Mouse (Mus musculus) lung, postnatal 0 days (tissue): ENCODE measurements around the gene Itga9. TPM values are rescaled to one million over a fixed set of nuclear protein-coding genes. Genes with fewer than 3 reads are reported as not detected.
A peak's percentile ranks its signal among the peaks of the same experiment; 100 is the strongest.

ENCODE experiments used
- ATAC-seq: fragments of 200-750 bp; cut with Nextera tagmentation; 2 replicates; pipeline ENCODE4 v1.8.0; 2017; ENCODE audit warnings: moderate library complexity
- DNase-seq: peaks from one replicate; pipeline ENCODE4 v3.0.0-alpha.2; 2016; ENCODE audit warnings: low spot score
- H3K27ac ChIP-seq: fragments of 300-500 bp; sonication (generic); 2 replicates; pipeline ENCODE4 v1.5.1; 2014; ENCODE audit warnings: antibody characterized with exemption, mild to moderate bottlenecking, low read length, mixed read lengths
- H3K27me3 ChIP-seq: fragments of 300-500 bp; sonication (generic); replicated peaks from 2 replicates; pipeline ENCODE4 v1.6.1; 2014; ENCODE audit warnings: low read length, mixed read lengths; ENCODE audit not compliant: insufficient read depth
- H3K36me3 ChIP-seq: fragments of 300-500 bp; sonication (generic); 2 replicates; pipeline ENCODE4 v1.6.1; 2014; ENCODE audit warnings: low read length, mixed read lengths; ENCODE audit not compliant: insufficient read depth
- H3K4me1 ChIP-seq: fragments of 300-500 bp; sonication (generic); 2 replicates; pipeline ENCODE4 v1.6.1; 2014; ENCODE audit warnings: antibody characterized with exemption, low read depth, low read length, mixed read lengths; ENCODE audit not compliant: insufficient read depth
- H3K4me2 ChIP-seq: fragments of 300-500 bp; sonication (generic); replicated peaks from 2 replicates; pipeline ENCODE4 v1.6.1; 2014; ENCODE audit warnings: low read depth, mild to moderate bottlenecking, low read length, moderate library complexity, mixed read lengths
- H3K4me3 ChIP-seq: fragments of 300-500 bp; sonication (generic); 2 replicates; pipeline ENCODE4 v1.5.1; 2014; ENCODE audit warnings: low read depth, low read length
- H3K9ac ChIP-seq: fragments of 300-500 bp; sonication (generic); replicated peaks from 2 replicates; pipeline ENCODE4 v1.6.1; 2014; ENCODE audit warnings: low read depth, mild to moderate bottlenecking
- H3K9me3 ChIP-seq: fragments of 300-500 bp; sonication (generic); 2 replicates; pipeline ENCODE4 v1.6.1; 2016; ENCODE audit warnings: low read length, mixed read lengths
- CTCF ChIP-seq: IDR thresholded peaks from 2 replicates; pipeline ENCODE4 v1.5.1; 2016; ENCODE audit warnings: antibody characterized with exemption, mild to moderate bottlenecking
- EP300 ChIP-seq: IDR thresholded peaks from 2 replicates; pipeline ENCODE4 v1.6.1; 2016; ENCODE audit warnings: antibody characterized with exemption, mild to moderate bottlenecking, control low read depth
- WGBS: fragments of 180-500 bp; shearing (Covaris S2); extraction: QIAGEN DNeasy Blood & Tissue Kit; methylation state at CpG from one replicate; pipeline ENCODE4 v1.1.7; 2014; 5-methylcytosine and 5-hydroxymethylcytosine counted together
- polyA plus RNA-seq: library from polyadenylated mRNA; unstranded; fragments of >200 nt; fragmentation: Nextera tagmentation; extraction: Ambion mirVana; gene quantifications from 2 replicates; pipeline ENCODE4 v1.2.1, GENCODE M21; 2015

The Itga9 gene
- polyA plus RNA-seq, 1 experiment from 2014 or later: 24.2 TPM

DNA sequence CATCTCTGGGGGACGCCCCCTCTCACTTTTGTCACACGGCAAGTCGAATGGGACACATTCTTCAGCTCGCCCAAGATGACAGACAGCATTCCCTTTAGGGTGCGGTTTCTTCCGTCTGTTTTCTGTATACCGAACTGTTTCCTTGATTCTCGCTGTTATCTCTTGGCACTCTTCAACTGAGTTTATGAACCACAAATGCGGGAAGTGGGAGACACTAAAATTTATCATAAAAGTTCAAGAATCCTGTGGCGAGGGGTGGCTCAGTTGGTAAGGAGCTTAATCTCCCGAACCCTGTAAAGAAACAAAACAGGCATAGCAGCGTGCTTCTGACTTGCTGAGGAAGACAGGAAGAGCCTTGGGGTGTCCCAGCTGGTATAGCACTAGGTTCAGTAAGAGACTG lies 337.9 kb downstream of the Itga9 start:
- Histone ChIP-seq H3K4me3 (no peak overlapping the region), H3K9me3 (no peaks in the 10 kb centered on the region), H3K27ac (peak overlapping the region; percentile 68), H3K9ac (no peak overlapping the region), H3K4me2 (peak overlapping the region; percentile 22; the same call in 1 of the 2 replicates), H3K27me3 (no peaks in the 10 kb centered on the region), H3K4me1 (peaks cover 24% of the 10 kb centered on the region), H3K36me3 (no peaks in the 10 kb centered on the region)
- DNase-seq (no peak), ATAC-seq (peak; percentile 46)
- 23% methylated on average over 12 of the region's 12 CpGs for WGBS
- TF ChIP-seq EP300 (peak; percentile 85), CTCF (no peak)

DNA sequence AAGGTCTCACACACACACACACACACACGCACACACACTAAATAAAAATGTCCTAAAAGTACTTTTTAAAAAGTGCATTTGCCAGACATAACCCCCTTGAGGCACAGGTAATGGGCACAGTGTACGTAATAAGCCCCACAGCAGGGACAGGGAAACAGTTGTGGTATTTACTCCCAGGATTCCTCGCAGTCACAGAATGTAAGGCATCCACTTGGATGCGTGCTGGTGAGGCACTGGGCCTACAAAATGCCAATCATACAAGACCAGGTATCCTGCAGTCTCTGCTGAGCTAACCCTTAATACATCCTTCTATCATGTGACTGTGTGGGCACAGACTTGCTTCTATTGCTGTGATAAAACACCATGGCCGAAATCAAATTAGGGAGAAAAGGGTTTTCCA lies 342.0 kb downstream of the Itga9 start:
- H3K4me3 ChIP-seq: no peak overlapping the region
- no peak overlapping the region for H3K9ac ChIP-seq
- H3K9me3 ChIP-seq: no peaks in the 10 kb centered on the region
- WGBS: 70% methylated on average over 5 of the region's 5 CpGs
- H3K36me3 ChIP-seq: no peaks in the 10 kb centered on the region
- DNase-seq: no peak
- no peak overlapping the region for H3K4me2 ChIP-seq
- no peaks in the 10 kb centered on the region for H3K27me3 ChIP-seq
- peak overlapping the region; percentile 84; the same call in 1 of the 2 replicates for H3K27ac ChIP-seq
- peaks cover 36% of the 10 kb centered on the region for H3K4me1 ChIP-seq
- TF ChIP-seq CTCF (no peak), EP300 (peak; percentile 94)
- peak; percentile 34 for ATAC-seq

DNA sequence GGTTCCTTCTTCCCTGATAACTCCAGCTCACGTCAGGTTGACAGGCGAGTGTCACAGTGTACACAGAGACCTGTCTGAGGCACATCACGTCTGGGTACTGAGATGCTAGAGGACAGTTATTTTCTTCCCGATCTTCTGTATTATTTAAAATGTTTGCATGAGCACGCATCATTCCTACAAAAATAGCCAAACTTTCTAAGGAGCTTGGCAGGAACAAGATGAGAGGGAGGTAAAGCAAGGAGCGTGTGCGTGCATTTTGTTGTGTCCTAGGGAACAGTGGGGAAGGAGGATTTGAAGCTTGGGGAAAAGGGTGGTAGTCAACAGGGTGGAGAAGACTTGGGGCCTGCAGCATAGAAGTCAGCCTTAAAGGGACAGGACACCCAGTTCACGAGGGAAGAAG lies 342.6 kb downstream of the Itga9 start:
- 74% methylated on average over 8 of the region's 8 CpGs for WGBS
- Histone ChIP-seq H3K9ac (no peak overlapping the region), H3K36me3 (no peaks in the 10 kb centered on the region), H3K27ac (peak overlapping the region; percentile 84), H3K4me1 (peaks cover 30% of the 10 kb centered on the region; the same call in 1 of the 2 replicates), H3K4me3 (no peak overlapping the region), H3K4me2 (no peak overlapping the region), H3K9me3 (no peaks in the 10 kb centered on the region), H3K27me3 (no peaks in the 10 kb centered on the region)
- no peak for DNase-seq
- no peak for TF ChIP-seq EP300
- no peak for TF ChIP-seq CTCF
- no peak for ATAC-seq

DNA sequence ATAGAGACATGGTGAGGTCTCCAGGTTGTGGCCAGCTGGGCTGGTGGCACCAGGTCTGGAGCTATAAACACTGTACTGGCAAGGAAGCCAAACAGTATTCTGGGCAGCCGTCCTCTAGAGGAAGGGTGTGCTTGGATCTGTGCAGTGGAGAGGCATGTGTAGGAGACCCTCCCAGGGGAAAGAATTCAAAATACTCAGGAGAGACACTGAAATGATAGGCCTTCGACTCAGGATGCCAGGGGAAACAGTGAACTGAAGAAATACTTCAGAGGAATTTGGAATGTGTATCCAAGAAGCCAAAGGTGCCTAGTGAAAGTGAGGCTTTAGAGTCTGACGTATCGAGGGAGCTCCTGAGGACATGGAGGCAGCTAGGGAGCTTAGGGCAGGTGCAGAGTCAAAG lies 343.2 kb downstream of the Itga9 start:
- Histone ChIP-seq H3K27ac (peak overlapping the region; percentile 84), H3K4me3 (no peak overlapping the region), H3K9me3 (no peaks in the 10 kb centered on the region), H3K27me3 (no peaks in the 10 kb centered on the region), H3K36me3 (no peaks in the 10 kb centered on the region), H3K9ac (no peak overlapping the region), H3K4me2 (no peak overlapping the region), H3K4me1 (peaks cover 28% of the 10 kb centered on the region; the same call in 1 of the 2 replicates)
- TF ChIP-seq EP300 (peak; percentile 91), CTCF (no peak)
- ATAC-seq (peak; percentile 23; the same call in 1 of the 2 replicates), DNase-seq (no peak)
- 44% methylated on average over 4 of the region's 4 CpGs for WGBS

DNA sequence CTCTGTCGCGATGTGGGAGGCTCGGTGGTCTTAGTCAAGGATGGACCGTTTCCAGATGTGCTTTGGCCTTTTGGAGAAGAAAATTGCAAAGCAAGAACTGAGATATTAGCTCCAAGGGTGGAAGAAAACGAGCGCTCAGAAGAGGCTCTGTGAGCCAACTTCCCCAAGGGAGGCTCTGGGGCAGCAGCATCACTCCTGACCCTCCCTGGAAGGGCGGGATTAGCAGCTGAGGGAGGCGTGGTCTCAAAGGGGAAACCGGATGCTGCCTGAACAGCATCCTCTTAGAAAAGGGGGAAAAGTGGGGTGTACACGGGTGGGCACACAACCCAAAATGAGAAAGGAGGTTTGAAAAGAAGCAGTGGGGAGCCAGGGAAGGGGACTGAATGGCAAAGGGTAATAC lies 343.6 kb downstream of the Itga9 start:
- DNase-seq (no peak), ATAC-seq (no peak)
- Histone ChIP-seq H3K36me3 (no peaks in the 10 kb centered on the region), H3K27ac (peak overlapping the region; percentile 84), H3K9me3 (no peaks in the 10 kb centered on the region), H3K27me3 (no peaks in the 10 kb centered on the region), H3K4me3 (no peak overlapping the region), H3K9ac (no peak overlapping the region), H3K4me2 (no peak overlapping the region), H3K4me1 (peaks cover 28% of the 10 kb centered on the region; the same call in 1 of the 2 replicates)
- WGBS: 66% methylated on average over 10 of the region's 10 CpGs
- no peak for TF ChIP-seq EP300
- TF ChIP-seq CTCF: no peak

Other genes with a start within 250 kb of the Itga9 start
- gene Eomes, start 128.5 kb upstream of the Itga9 start, polyA plus RNA-seq: 0.05 and 0.06 TPM in 2 replicates
- gene Golga4, start 100.4 kb upstream of the Itga9 start, polyA plus RNA-seq: 30.6 and 35.6 TPM in 2 replicates